Mouse (Mus musculus): ENCODE measurements around the gene Olfr820.
"Not testable (repeated sequence)": the region's sequence is repeated elsewhere in the genome, so short reads cannot be mapped to it uniquely, and the experiment has no call there.

Olfr820 gene

GRCm38 (mm10) chr10:130012321-130012720 is at the start of gene Olfr820:
Gene Olfr820 (plus strand): TSS chr10:130012621.
- DNase-seq, result no peak

- not testable (repeated sequence) for DNase-seq
Observed at GRCm38 (mm10) chr10:129966232-129966631, 46.2 kb upstream of the Olfr820 start.

- DNase-seq, result not testable (repeated sequence)
Observed at GRCm38 (mm10) chr10:129967166-129967565, 45.3 kb upstream of the Olfr820 start, which contains the start of gene Olfr819. Gene Olfr819 (minus strand): TSS chr10:129967266.

- not testable (repeated sequence) for DNase-seq
Observed at GRCm38 (mm10) chr10:129972994-129973393, 39.4 kb upstream of the Olfr820 start.

- DNase-seq, result not testable (repeated sequence)
Observed at GRCm38 (mm10) chr10:129976040-129976439, 36.4 kb upstream of the Olfr820 start, which contains the start of gene Olfr247. Gene Olfr247 (minus strand): TSS chr10:129976140.

GRCm38 (mm10) chr10:129981867-129982266 is 30.6 kb upstream of the Olfr820 start:
- not testable (repeated sequence) for DNase-seq

- not testable (repeated sequence) for DNase-seq
Observed at GRCm38 (mm10) chr10:129984962-129985361, 27.5 kb upstream of the Olfr820 start, which contains the start of gene Gm10310. Gene Gm10310 (minus strand): TSS chr10:129985062.

- DNase-seq, result not testable (repeated sequence)
Observed at GRCm38 (mm10) chr10:130004104-130004503, 8.3 kb upstream of the Olfr820 start.

- not testable (repeated sequence) for DNase-seq
Observed at GRCm38 (mm10) chr10:130005366-130005765, 7.1 kb upstream of the Olfr820 start.

GRCm38 (mm10) chr10:130030048-130030447 is 17.6 kb downstream of the Olfr820 start, which contains the start of gene Olfr821:
Gene Olfr821 (plus strand): TSS chr10:130030348.
- no peak for DNase-seq

GRCm38 (mm10) chr10:130037096-130037495 is 24.7 kb downstream of the Olfr820 start:
- no peak for DNase-seq

Measured in B cell, adult 2 months (primary cell).